Mouse (Mus musculus): ENCODE data around the gene Lrrc4. TPM values are rescaled to one million over a fixed set of nuclear protein-coding genes. Genes with fewer than 3 reads are reported as not detected.

The Lrrc4 gene
- 0.34 and 0.44 TPM in 2 replicates for polyA plus RNA-seq (2015; fragmentation: Nextera tagmentation; extraction: Ambion mirVana)

GRCm38 (mm10) chr6:28831011-28831853 is at the start of gene Lrrc4:
Gene Lrrc4, minus strand, starts transcription at chr6:28831747.
- Histone ChIP-seq H3K4me3 (peak within 1 kb of the TSS; percentile 58), H3K27me3 (peaks cover 25% of the 10 kb centered on the region), H3K36me3 (no peaks in the 10 kb centered on the region), H3K27ac (no peak within 1 kb of the TSS), H3K9ac (peak within 1 kb of the TSS; percentile 54), H3K9me3 (no peaks in the 10 kb centered on the region), H3K4me1 (peaks cover 25% of the 10 kb centered on the region), H3K4me2 (peak within 1 kb of the TSS; percentile 100)
- no peak for ATAC-seq (ENCODE audit: borderline replicate concordance, extremely low read depth, low FRiP score, low TSS enrichment)
- 40% methylated on average over 27 of the region's 27 CpGs for WGBS

- Histone ChIP-seq H3K36me3 (peaks cover 34% of the 10 kb centered on the region), H3K27ac (peak overlapping the region; percentile 33; the same call in 1 of the 2 replicates), H3K4me3 (no peak overlapping the region), H3K27me3 (no peaks in the 10 kb centered on the region), H3K4me1 (peaks cover 6% of the 10 kb centered on the region; the same call in 1 of the 2 replicates), H3K4me2 (no peak overlapping the region), H3K9me3 (no peaks in the 10 kb centered on the region), H3K9ac (no peak overlapping the region)
- 68% methylated on average over 4 of the region's 4 CpGs for WGBS
- ATAC-seq (ENCODE audit: borderline replicate concordance, extremely low read depth, low FRiP score, low TSS enrichment) = no peak
Measured at GRCm38 (mm10) chr6:28880909-28881308, 49.4 kb upstream of the Lrrc4 start.

GRCm38 (mm10) chr6:28879315-28879714 is 47.8 kb upstream of the Lrrc4 start:
- no peak overlapping the region for H3K4me3 ChIP-seq
- H3K4me1 ChIP-seq = peaks cover 6% of the 10 kb centered on the region; the same call in 1 of the 2 replicates
- no peaks in the 10 kb centered on the region for H3K9me3 ChIP-seq
- H3K4me2 ChIP-seq = no peak overlapping the region
- no peak overlapping the region for H3K27ac ChIP-seq
- WGBS = 55% methylated on average over 8 of the region's 8 CpGs
- ATAC-seq (ENCODE audit: borderline replicate concordance, extremely low read depth, low FRiP score, low TSS enrichment) = no peak
- H3K36me3 ChIP-seq = peaks cover 25% of the 10 kb centered on the region
- no peak overlapping the region for H3K9ac ChIP-seq
- no peaks in the 10 kb centered on the region for H3K27me3 ChIP-seq

- Histone ChIP-seq H3K4me3 (no peak overlapping the region), H3K27ac (no peak overlapping the region), H3K36me3 (peaks cover 13% of the 10 kb centered on the region; the same call in 1 of the 2 replicates), H3K9ac (no peak overlapping the region), H3K27me3 (no peaks in the 10 kb centered on the region), H3K9me3 (no peaks in the 10 kb centered on the region), H3K4me1 (peaks cover 6% of the 10 kb centered on the region; the same call in 1 of the 2 replicates), H3K4me2 (no peak overlapping the region)
- no peak; the same call in 1 of the 2 replicates for ATAC-seq (ENCODE audit: borderline replicate concordance, extremely low read depth, low FRiP score, low TSS enrichment)
- WGBS = 28% methylated on average over 7 of the region's 7 CpGs
Measured at GRCm38 (mm10) chr6:28877945-28878666, 46.6 kb upstream of the Lrrc4 start.

GRCm38 (mm10) chr6:28876492-28876891 is 44.9 kb upstream of the Lrrc4 start:
- Histone ChIP-seq H3K27ac (no peak overlapping the region), H3K9me3 (no peaks in the 10 kb centered on the region), H3K9ac (no peak overlapping the region), H3K4me1 (peaks cover 6% of the 10 kb centered on the region; the same call in 1 of the 2 replicates), H3K36me3 (0 out of 2 replicates have a peak, but pooled peaks cover 9% of the 10 kb centered on the region), H3K4me2 (no peak overlapping the region), H3K4me3 (no peak overlapping the region), H3K27me3 (no peaks in the 10 kb centered on the region)
- WGBS = 52% methylated on average over 3 of the region's 3 CpGs
- no peak for ATAC-seq (ENCODE audit: borderline replicate concordance, extremely low read depth, low FRiP score, low TSS enrichment)

DNA sequence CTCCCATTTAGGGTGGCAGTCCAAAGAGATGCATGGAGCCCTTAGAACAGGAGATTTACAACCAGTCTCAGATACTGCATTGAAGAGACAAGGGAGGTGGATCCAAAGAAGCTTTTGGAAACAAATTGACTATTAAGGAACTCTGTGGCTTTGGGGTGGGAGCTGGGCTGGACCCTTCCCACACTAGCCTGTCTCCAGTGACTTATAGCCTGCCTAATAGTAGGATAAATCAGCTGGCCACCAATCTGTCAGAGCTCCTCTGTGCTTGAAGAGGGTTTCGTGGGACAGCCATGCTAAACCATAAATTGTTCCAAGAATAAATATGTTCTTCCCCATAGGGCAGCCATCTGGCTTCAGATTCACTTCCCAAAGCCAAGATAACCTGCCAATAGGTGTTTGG is 43.8 kb upstream of the Lrrc4 start:
- Histone ChIP-seq H3K36me3 (0 out of 2 replicates have a peak, but pooled peaks cover 5% of the 10 kb centered on the region), H3K4me1 (peaks cover 6% of the 10 kb centered on the region; the same call in 1 of the 2 replicates), H3K9ac (no peak overlapping the region), H3K27ac (no peak overlapping the region), H3K4me3 (no peak overlapping the region), H3K9me3 (no peaks in the 10 kb centered on the region), H3K27me3 (no peaks in the 10 kb centered on the region), H3K4me2 (no peak overlapping the region)
- no peak for ATAC-seq (ENCODE audit: borderline replicate concordance, extremely low read depth, low FRiP score, low TSS enrichment)
- 88% methylated on average over 1 of the region's 1 CpGs for WGBS

DNA sequence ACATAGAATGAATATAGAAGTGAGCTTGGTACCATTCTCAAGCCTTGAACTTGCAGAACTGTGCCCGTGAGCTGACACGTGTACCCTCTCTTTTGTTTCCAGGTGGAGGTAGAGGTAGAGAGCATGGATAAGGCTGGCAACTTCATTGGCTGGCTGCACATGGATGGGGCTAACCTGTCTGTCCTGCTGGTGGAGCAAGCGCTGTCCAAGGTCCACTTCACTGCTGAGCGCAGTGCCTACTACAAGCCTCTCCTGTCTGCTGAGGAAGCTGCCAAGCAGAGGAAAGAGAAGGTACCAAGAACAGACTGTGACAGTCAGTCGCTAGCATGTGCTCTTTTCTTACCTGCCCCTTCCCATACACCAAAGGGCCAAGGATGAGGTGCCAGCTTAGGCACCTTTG is 43.2 kb upstream of the Lrrc4 start:
- no peaks in the 10 kb centered on the region for H3K27me3 ChIP-seq
- no peaks in the 10 kb centered on the region for H3K9me3 ChIP-seq
- no peak overlapping the region for H3K4me3 ChIP-seq
- 0 out of 2 replicates have a peak, but pooled peaks cover 5% of the 10 kb centered on the region for H3K36me3 ChIP-seq
- WGBS = 89% methylated on average over 5 of the region's 5 CpGs
- H3K4me1 ChIP-seq = peaks cover 6% of the 10 kb centered on the region; the same call in 1 of the 2 replicates
- no peak overlapping the region for H3K9ac ChIP-seq
- H3K27ac ChIP-seq = no peak overlapping the region
- no peak overlapping the region for H3K4me2 ChIP-seq
- ATAC-seq (ENCODE audit: borderline replicate concordance, extremely low read depth, low FRiP score, low TSS enrichment) = no peak

DNA sequence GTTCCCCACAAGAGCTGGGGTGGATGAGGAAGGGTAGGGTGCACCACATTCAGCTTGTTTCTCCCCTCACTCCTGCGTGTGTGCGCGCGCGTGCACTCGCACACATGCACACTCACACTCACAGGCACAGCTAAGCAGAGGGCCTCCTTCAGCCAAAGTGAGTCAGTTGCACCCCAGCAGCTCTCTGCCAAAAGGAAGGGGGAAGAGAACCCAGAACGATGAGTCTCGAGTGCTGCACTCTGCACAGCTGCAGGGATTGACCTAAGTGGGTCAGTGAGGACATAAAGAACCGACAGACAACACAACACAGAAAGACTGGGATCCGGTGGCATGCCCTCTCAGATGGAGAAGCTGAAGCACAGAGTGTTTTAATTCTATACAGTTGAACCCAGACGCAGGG is 42.5 kb upstream of the Lrrc4 start:
- Histone ChIP-seq H3K9me3 (no peaks in the 10 kb centered on the region), H3K4me2 (no peak overlapping the region), H3K36me3 (peaks cover 5% of the 10 kb centered on the region; the same call in 1 of the 2 replicates), H3K27me3 (no peaks in the 10 kb centered on the region), H3K4me3 (no peak overlapping the region), H3K4me1 (peaks cover 6% of the 10 kb centered on the region; the same call in 1 of the 2 replicates), H3K27ac (no peak overlapping the region), H3K9ac (no peak overlapping the region)
- ATAC-seq (ENCODE audit: borderline replicate concordance, extremely low read depth, low FRiP score, low TSS enrichment) = no peak
- 74% methylated on average over 11 of the region's 11 CpGs for WGBS

DNA sequence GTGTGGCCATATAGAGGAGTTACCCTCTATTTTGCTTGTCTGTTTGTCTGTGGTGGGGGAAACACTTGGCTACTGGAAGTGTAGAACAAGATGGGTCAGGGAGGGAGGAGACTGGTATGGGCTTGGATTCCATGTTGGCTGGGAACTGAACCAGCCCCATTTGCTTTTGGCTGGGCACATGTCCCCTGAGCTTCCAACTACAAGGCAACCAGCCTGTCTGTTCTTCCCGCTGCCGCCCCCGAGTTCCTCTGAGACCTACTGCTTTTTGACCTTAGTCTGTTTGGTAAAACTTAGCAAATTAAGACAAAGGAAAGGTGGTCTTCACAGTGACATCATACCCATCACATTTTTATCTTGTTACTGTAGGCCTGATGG is 40.9 kb upstream of the Lrrc4 start:
- Histone ChIP-seq H3K9me3 (no peaks in the 10 kb centered on the region), H3K4me3 (no peak overlapping the region), H3K4me1 (peaks cover 5% of the 10 kb centered on the region), H3K9ac (no peak overlapping the region), H3K36me3 (peaks cover 5% of the 10 kb centered on the region; the same call in 1 of the 2 replicates), H3K27me3 (no peaks in the 10 kb centered on the region), H3K27ac (no peak overlapping the region), H3K4me2 (no peak overlapping the region)
- ATAC-seq (ENCODE audit: borderline replicate concordance, extremely low read depth, low FRiP score, low TSS enrichment) = no peak
- 93% methylated on average over 3 of the region's 3 CpGs for WGBS

- ATAC-seq (ENCODE audit: borderline replicate concordance, extremely low read depth, low FRiP score, low TSS enrichment) = no peak
- peaks cover 10% of the 10 kb centered on the region for H3K4me1 ChIP-seq
- no peak overlapping the region for H3K4me3 ChIP-seq
- H3K9ac ChIP-seq = no peak overlapping the region
- H3K27ac ChIP-seq = no peak overlapping the region
- no peaks in the 10 kb centered on the region for H3K9me3 ChIP-seq
- 80% methylated on average over 5 of the region's 5 CpGs for WGBS
- H3K4me2 ChIP-seq = no peak overlapping the region
- peaks cover 5% of the 10 kb centered on the region; the same call in 1 of the 2 replicates for H3K36me3 ChIP-seq
- no peaks in the 10 kb centered on the region for H3K27me3 ChIP-seq
Measured at GRCm38 (mm10) chr6:28871725-28872420, 40.3 kb upstream of the Lrrc4 start.

DNA sequence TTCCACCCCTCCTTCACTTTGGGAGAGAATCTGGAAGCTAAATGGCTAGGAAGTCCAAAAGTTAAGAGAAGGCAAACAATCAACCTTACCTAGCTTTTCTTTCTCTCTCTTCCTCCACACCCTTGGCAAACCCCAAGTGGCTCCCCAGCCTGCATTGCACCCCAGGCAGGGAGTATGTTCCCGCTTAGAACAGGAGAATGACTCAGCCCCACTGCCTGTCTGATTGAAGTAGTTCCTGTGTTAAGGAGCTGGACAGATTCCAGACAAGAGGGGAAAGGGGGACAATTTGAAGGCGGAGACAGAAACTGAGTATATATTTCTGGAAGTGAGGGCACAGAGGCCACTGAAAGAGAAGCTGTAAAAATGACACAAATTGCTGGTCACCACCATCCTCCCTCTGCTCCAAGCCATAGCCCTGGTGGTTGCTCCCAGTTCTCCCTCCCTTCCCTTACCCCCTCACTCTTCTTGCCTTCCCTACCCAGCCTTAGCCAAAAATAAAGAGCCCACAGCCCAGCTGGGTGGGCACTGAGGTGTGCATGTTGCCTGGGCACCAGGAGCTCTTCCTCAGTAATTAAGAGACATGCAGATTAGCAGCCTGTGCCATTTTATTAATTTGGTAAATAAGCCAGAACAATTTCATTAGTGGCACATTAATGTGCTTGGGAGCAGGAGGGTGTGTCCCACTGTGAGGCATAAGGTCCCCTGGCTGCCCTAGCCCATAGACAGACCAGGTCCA is 36.1 kb upstream of the Lrrc4 start:
- Histone ChIP-seq H3K4me2 (no peak overlapping the region), H3K9me3 (no peaks in the 10 kb centered on the region), H3K4me1 (peaks cover 17% of the 10 kb centered on the region), H3K27ac (no peak overlapping the region), H3K9ac (no peak overlapping the region), H3K36me3 (no peaks in the 10 kb centered on the region; the same call in 1 of the 2 replicates), H3K4me3 (no peak overlapping the region), H3K27me3 (no peaks in the 10 kb centered on the region)
- WGBS = 17% methylated on average over 2 of the region's 2 CpGs
- no peak for ATAC-seq (ENCODE audit: borderline replicate concordance, extremely low read depth, low FRiP score, low TSS enrichment)

Data from lung, embryonic 15.5 days (tissue).